Mouse (Mus musculus) layer of hippocampus, postnatal 14 days (tissue): ENCODE data around the gene Gm10260. TPM values are rescaled to one million over a fixed set of nuclear protein-coding genes. Genes with fewer than 3 reads are reported as not detected.

Experiments used
- DNase-seq, 2 experiments: peaks; one replicate each; pipeline ENCODE4 v3.0.0; 2021 to 2022; ENCODE audit warnings: low spot score in 2 of 2, mixed read lengths in 1 of 2
- long read RNA-seq, 2 experiments: library from polyadenylated mRNA; stranded (forward); transcript quantifications; one replicate each; pipeline ENCODE4 v2.0.0; 2021
- total RNA-seq, 2 experiments: library from RNA; stranded (reverse); gene quantifications; 2 replicates each; pipeline ENCODE4 v1.2.3; 2021

Gene Gm10260
- 100 to 1,000 TPM; 101 TPM for total RNA-seq
- long read RNA-seq, experiment 1, partial matches to known transcripts: 0 of 1 reads
- long read RNA-seq, experiment 1, other reads (novel, unspliced or antisense): 0 of 1 reads
- long read RNA-seq, experiment 2, partial matches to known transcripts: 0 of 2 reads
- long read RNA-seq, experiment 2, other reads (novel, unspliced or antisense): 0 of 2 reads

GRCm38 (mm10) chr13:97760532-97760931, at the start of gene Gm10260:
TSS of gene Gm10260 (minus strand) at chr13:97760632.
- no peak for DNase-seq

- DNase-seq: no peak
Observed at GRCm38 (mm10) chr13:97809828-97810227, 49.4 kb upstream of the Gm10260 start.

GRCm38 (mm10) chr13:97805907-97806306, 45.5 kb upstream of the Gm10260 start:
- DNase-seq: peak; percentile 29 to 48

GRCm38 (mm10) chr13:97802386-97802785, 42.0 kb upstream of the Gm10260 start:
- no peak for DNase-seq

- no peak for DNase-seq
Observed at GRCm38 (mm10) chr13:97797462-97797861, 37.0 kb upstream of the Gm10260 start.

GRCm38 (mm10) chr13:97794780-97795179, 34.3 kb upstream of the Gm10260 start:
- no peak for DNase-seq

DNA sequence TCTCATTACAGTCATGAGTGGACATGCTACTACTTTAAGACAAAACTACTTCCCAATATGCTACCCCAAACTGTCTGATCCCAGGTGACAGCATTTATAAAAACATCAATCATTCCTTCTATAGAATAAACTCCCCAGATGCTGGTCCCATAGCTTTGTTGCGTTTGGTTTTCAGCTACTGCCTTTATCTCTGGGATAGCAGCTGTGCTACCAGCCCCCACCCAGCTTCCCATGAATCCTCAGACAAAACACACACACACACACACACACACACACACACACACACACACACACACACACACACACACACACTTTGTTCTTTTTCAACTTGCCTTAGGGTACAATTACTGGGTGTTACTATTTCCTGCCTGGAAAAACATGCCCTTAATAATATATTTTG, 33.5 kb upstream of the Gm10260 start:
- no peak for DNase-seq

DNA sequence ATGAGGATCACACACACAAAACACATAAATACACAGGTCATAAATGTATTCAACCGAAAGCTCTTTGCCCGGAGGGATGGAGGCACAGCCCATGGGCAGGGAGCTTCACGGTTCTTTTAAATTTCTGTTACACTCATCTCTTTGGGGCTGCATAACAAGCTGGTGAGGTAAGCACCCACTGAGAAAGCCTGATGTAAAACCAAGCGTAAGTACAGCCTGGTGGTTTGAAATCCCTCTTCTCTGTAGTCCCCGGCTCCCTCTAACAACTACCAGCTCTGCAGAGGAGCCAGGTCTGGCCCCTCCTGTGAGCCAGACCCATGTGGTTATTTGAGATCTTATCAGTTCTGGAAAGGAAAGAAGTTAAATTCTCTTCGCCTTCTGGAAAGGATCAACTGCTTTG, 31.2 kb upstream of the Gm10260 start:
- DNase-seq: no peak

GRCm38 (mm10) chr13:97789782-97790450, 29.5 kb upstream of the Gm10260 start:
- DNase-seq: no peak

- no peak for DNase-seq
Observed at GRCm38 (mm10) chr13:97785167-97785835, 24.9 kb upstream of the Gm10260 start.

- no peak for DNase-seq
Observed at GRCm38 (mm10) chr13:97783423-97784143, 23.2 kb upstream of the Gm10260 start.

GRCm38 (mm10) chr13:97782063-97782462, 21.6 kb upstream of the Gm10260 start:
- no peak for DNase-seq

- DNase-seq: no peak
Observed at GRCm38 (mm10) chr13:97781637-97782036, 21.2 kb upstream of the Gm10260 start.

DNA sequence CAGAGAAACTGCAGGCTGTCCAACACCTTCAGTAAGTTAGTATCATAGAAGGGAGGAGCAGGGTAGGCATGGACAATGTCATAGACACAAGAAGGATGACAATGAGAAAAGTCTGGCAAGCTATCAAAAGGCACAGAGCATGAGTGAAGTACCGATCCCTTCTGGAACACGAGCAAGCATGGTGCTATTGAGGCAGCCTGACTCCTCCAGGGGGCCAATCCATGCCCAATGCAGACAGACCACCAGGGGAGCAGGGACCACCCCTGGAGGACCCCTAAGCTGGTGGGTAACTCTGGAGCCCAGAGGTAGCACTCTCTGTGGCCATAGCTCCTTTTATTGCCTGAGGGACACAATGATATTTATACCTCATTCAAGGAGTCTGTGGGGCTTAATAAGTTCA, 20.1 kb upstream of the Gm10260 start:
- no peak for DNase-seq

GRCm38 (mm10) chr13:97779657-97780445, 19.4 kb upstream of the Gm10260 start:
- DNase-seq: no peak

- no peak for DNase-seq
Observed at GRCm38 (mm10) chr13:97778698-97779194, 18.3 kb upstream of the Gm10260 start.

- no peak for DNase-seq
Observed at GRCm38 (mm10) chr13:97777667-97778066, 17.2 kb upstream of the Gm10260 start.

- DNase-seq: peak in 1 of 2 experiments; percentile 30
Observed at GRCm38 (mm10) chr13:97776702-97777101, 16.3 kb upstream of the Gm10260 start.

GRCm38 (mm10) chr13:97775907-97776306, 15.5 kb upstream of the Gm10260 start:
- DNase-seq: no peak

DNA sequence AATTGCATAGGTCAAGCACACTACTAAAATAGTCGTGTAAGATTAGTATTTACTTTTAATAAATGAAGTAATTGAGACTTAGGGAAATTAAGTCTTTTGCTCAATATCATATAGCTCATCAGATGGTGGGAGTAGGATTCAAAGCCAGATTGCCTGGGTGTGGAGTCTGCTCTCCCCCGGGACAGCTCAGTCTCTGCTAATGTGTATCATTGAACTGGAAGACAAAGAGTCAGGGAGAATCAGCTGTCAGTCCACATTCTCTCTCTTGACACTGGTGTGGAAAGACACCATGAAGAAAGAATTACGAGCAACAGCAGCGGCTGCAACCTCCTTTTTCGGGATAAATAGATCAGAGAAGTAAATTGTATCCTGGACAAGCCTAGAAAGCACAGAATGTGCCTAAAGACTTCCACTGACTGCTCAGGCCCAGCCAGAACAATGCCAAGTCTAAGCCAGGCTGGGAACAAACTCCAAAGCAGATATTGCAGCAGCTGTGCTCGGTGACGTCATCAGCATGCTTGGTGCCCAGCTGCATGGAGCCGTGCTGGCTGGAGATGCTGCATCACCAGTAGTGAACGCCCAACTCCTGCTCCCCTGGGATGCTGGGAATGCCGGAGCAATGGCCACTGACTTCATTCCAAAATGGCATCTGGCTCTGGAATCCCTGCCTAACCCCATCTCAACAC, 14.5 kb upstream of the Gm10260 start:
- DNase-seq: peak; percentile 40 to 71
